Mouse (Mus musculus) spleen, postnatal 10 days (tissue): ENCODE measurements around the gene Rab30.
"Not testable (repeated sequence)": the region's sequence is repeated elsewhere in the genome, so short reads cannot be mapped to it uniquely, and the experiment has no call there.

Source experiments
- DNase-seq, 2 experiments: peaks; one replicate each; pipeline ENCODE4 v3.0.0; 2021 to 2022; ENCODE audit warnings: low spot score in 2 of 2

Rab30 gene

DNA sequence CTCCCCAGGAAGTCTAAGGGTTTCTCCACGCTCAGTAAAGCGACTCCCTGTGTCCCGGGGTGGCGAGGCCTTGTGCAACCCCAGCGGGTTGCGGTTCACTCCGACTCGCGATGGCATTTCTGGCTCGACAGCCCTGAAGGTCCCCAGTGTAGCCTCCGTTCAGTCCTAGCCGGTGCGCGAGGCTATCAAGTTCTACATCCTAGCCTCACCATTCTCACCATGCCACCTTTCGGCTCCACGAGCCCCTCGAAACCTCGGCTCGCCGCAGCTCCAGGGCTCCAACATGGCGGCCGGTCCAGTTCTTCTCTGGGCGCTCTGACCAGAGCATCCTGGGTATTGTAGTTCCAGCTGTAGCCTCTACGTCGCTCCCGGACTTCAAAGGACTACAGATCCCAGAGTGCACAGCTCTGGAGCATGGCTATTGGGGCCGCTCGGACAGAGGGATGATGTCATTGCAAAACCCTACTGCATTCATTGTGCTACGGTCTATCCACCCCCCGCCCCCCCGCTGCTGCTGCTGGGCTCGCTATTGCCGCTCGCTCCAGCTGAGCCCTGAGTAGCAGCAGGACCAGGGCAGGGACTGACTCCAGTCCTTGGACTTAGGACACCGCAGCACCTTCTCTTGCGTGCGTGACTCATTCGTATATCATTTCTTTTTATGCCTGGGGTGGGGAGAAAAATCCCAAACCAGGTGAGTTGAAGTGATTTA lies at the start of gene Rab30:
Rab30 (plus strand) TSS at position 452 of the 709 bp plus-strand sequence.
- peak; percentile 83 to 91 for DNase-seq

DNA sequence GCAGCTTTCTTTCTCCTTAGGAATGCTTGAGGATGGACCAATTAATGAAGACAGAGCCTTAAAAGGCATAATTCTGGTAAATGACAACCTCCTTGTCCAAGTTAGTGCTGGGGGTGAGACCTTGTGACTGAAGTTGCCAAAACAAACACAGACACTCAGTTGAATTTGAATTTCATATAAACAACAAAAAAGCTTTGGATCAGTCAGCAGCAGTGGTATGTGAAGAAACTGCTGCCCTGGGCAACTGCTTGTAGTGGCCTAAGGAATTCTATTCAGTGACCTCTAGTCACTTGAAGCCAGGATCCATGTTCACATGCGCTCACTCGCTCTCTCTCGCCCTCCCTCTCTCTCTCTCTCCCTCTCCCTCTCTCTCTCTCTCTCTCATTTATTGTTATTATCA lies 45.0 kb upstream of the Rab30 start:
- no peak for DNase-seq

DNA sequence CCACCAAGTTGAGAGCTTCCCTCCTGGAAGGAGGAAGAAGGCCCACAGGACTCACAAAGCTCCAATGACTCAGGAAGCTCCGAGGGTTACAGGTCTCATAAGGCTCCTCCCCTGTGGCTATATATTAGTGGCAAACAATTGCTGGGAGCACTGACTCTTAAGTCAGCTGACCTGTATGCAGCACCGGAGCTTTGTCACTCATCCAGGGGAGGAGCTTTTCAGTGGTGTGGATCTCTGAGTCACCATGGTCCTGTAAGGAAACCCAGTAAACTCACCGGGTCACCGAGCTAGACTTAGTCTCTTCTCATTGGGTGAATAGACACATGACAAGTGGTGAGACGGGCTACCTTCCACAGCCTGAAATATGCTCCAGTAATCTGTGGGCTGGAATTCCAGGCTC lies 42.6 kb upstream of the Rab30 start:
- no peak for DNase-seq

DNA sequence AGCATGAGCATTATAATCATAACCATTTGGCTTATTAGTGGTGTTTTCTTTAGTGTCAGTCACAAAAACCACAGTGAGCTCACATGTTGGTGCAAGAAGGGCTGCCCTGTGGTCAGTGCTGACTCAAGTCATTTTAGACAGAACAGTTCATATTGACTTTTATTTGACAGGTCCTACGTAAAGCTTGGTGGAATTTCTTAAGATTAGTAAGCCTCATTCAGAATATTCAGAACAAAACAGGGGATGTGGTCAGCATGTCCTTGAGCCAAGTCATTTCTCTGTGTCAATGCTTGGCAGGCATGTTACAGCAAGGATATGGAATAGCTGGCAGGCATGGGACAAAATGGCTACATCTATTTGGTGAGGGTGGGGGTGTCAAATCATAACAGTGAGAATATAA lies 37.7 kb upstream of the Rab30 start:
- no peak for DNase-seq

DNA sequence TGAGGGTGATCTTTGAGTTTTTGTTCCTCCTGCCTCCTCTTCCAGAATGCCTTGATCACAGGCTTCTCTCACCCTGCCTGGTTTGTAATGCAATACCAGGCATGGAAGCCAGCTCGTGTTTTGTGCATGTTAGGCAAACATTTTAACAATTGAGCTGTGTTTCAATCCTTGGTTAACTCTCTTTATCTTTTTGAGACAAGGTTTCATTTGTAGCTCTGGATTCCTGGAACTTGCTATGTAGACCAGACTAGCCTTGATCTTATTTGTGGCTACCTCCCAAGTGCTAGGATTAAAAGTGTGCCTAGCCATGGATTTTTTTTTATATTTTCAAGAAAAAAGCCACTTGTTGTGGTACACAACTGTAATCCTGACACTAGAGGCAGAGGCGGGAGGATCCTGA lies 35.9 kb upstream of the Rab30 start:
- DNase-seq: no peak

DNA sequence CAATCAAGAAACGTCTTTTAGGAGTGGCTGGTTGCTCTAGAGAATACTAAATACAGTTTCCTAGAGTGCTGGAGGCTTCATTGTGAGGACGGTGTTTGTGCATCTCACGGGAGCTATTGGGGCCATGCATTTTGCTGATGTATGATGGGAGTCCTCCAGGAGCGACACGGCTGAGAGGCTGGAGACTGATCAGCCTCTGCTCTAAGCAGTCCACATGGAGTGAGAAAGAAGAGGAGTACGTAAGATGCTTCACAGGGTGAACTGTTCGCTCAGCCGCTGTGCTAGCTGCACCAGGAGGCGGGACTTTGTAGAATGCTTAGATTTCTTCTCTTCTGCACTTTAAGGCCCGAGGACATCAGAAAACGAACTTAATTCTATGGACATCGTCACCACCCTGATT lies 34.7 kb upstream of the Rab30 start:
- no peak for DNase-seq

DNA sequence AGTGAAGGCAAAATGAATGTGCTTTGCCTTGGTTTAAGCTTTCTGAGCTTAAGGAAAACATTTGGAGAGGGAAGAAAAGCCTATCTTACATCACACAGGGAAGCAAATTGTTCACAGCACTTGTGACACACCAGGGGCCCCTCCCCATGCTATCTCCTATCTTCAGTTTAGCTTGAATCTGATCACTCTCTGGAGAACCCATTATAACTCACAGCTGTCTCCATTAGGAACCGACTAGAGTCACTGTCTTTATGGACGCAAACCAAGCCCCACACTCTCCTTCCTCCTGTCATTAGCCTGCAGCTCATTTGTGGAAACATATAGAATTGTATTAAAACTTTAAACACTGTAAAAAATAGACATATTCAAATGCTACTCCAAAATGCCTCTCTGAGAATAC lies 31.8 kb upstream of the Rab30 start:
- no peak for DNase-seq

DNA sequence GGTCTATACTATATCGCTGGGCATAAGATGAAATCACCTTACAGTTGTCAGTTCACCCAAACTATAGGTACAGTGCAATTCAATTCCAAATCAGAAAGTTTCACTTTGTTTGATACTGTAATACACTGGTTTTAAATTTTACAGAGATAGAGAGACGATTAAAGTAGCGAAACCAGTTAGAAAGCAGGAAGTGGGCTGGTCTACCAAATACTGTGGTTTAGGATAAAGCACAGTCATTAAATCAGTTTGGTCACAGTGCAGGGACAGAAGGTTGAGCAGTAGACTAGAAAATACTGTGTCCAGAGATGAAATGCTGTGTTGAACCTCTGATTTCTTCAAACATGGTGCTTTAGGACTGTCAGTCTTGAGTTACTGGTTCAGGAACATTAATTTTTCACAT lies 29.8 kb upstream of the Rab30 start:
- DNase-seq: no peak

DNA sequence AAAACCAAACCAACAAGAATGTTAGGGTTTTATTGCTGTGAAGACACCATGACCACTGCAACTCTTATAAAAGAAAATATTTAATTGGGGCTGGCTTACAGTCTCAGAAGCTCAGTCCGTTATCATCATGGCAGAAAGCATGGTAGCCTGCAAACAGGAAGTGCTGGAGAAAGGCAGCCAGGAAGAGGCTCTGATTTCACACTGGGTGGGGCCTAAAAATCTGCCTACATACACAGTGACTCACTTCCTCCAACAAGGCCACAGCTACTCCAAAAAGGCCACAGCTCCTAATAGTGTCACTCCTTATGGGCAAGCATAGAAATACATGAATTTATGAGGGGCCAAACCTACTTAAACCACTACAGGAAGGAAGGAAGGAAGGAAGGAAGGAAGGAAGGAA lies 26.3 kb upstream of the Rab30 start:
- DNase-seq: no peak

DNA sequence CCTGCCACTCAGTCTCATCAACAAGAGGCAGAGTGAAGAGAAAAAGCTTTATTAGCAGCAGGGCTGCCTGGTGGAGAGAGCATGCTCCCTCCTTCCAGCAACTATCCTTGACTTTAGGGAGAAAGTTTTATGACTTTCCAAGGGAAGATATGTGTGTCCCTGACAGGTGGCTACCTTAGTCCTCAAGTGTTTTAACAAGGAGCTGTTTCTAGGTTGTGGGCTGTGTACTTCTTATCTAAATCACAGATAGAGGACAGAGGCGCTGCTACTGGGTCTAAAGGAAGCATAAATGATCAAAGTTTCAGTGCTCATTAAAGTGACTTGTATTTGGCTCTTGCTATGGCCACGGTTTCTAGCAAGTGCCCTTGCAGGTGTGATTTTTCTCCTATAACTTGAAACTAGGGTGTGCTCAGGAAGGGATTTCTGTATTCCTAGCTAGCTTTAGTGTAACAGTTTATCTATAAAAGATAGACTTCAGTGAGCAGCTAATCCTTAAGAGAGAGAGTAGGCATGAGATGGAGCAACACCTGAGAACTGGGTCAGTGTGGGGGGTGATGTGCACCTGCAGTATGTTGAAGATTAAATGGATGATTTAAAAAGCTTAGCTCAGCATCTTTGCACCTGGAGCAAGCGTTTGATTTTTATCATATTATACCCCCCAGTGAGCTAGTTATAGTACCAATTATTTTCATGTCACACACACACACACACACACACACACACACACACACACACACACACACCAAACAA lies 21.1 kb upstream of the Rab30 start:
- DNase-seq: no peak

DNA sequence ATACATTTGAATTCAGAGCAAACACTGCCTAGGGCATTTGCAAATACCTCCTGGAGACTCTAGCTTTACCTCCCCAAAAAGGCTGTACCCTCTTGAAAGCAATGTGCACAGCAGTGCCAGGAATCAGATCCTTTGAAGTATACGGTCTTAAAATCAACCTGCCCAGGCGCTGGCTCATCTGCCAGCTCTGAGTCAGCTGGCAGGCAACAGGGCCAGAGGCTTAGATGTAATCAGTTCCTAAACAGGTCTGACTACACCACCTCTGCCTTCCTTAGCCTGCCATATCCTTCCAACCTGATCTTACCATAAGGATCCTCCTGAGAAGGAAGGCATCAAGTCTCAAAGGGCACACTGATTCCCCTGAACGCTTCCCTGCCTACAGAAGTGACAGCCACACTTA lies 17.7 kb upstream of the Rab30 start:
- no peak for DNase-seq

DNA sequence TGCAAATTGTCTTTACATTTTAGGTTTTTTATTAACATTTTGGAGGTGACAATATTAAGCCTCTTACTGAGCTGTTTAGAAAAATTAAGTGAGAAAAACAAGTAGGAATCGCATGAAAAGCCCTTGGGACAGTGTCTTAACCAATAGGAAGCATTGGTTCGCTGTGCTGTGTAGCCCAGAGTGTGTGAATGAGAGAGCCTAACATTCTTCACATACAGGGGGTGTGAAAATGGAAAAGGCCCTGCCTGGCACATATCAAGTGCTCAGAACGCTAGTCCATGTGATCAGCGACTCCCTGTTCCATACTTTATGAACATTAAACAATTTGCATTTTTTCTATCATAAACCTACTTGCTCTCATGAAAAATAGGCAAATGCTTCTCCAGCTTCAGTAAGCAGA lies 17.1 kb upstream of the Rab30 start:
- no peak for DNase-seq

DNA sequence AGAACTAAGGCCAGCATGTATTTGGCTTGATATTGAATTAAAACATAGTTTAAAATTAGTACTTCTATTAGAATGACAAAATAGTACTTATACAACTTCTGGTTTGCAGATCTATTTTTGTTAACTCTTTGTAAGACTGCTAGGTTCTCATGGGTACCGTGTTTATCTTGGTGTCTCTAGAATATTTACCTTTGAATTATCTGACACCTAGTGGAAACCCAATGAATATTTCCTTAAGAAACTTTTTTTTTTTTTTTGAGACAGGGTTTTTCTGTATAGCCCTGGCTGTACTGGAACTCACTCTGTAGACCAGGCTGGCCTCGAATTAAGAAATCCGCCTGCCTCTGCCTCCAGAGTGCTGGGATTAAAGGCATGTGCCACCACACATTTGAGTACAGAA lies 11.8 kb upstream of the Rab30 start:
- DNase-seq: not testable (repeated sequence)

DNA sequence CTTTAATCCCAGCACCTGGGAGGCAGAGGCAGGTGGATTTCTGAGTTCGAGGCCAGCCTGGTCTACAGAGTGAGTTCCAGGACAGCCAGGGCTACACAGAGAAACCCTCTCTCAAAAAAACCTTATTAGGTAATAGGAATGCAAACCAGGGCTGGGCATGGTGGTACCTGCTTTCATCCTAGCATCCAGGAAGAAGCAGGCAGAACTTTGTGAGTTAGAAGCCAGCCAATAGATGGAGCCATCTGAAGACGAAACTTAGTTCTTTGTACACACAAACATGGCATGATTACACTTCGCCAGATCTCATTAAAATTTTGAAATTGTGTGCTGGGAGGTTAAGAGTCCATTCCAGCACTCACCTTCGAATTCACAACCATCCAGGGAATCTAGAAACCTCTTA lies 10.9 kb upstream of the Rab30 start:
- no peak for DNase-seq

DNA sequence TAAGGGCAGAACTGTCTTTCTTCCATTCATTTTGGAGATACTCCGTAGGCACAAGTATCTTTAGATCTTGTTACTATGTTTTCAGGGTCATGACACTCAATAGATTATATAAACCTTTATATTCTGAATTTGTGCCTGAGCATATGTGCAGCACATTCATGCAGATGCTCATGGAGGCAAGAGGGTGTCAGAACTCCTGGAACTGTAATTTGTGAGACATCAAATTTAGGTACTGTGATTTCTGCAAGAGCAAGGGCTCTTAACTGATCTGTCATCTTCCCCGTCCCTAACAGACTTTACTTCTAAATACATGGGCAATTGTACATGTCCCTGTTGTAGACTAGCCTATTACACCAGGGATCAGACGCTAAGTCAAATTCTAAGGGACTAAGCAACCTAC lies 10.4 kb upstream of the Rab30 start:
- DNase-seq: no peak

DNA sequence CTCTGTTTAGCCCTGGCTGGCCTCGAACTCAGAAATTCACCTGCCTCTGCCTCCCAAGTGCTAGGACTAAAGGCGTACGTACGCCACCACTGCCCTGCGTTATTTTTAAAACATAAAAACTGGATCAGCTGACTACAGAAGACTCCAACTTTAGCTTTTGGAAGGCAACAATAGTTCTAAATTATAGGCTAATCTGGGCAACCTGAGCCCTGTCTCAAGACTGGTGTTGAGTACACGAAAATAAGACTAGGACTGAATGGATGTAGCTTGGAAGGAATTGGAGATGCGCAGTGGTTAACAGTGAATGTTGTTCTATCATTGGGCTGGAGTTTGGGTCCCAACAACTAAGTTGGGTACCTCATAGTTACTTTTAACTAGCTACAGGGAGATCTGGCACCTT lies 9.3 kb upstream of the Rab30 start:
- no peak for DNase-seq

DNA sequence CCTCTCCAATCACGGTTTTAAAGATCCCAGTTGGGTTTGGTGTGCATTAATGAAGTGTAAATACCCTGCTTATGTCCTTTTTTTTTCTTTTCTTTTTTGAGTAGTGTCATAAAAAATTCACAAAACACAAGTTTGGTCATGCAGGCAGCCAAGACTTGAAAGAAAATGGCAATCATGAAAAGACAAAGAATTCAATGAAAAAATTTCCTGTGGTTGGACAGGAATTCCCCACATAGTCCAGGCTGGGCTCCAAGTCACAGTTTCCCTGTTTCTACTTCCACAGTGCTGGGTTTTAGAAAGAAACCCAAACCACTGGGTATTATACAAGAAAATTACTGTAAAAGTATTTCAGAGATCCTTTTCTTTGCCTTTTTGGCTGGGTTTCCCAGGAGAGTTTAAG lies 3.8 kb upstream of the Rab30 start:
- DNase-seq: no peak

DNA sequence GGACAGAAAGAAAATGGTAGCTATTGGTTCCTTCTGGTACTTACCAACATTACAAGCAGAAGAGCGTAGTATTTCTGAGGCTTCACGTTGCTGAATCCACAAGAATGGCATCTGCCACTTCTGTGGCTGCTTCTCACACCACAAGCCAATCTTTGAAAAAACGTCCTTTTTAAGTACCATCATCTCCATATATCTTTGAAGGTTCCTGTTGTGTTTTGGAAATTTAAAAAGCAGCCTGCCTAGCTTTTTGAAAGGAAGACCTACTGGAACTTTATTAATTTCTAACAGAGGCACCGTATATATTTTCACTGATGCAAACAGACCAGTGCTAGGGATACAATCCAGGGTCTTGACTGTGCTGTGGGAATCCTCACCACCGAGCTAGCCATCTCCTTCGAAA lies 1.4 kb upstream of the Rab30 start:
- DNase-seq: no peak

DNA sequence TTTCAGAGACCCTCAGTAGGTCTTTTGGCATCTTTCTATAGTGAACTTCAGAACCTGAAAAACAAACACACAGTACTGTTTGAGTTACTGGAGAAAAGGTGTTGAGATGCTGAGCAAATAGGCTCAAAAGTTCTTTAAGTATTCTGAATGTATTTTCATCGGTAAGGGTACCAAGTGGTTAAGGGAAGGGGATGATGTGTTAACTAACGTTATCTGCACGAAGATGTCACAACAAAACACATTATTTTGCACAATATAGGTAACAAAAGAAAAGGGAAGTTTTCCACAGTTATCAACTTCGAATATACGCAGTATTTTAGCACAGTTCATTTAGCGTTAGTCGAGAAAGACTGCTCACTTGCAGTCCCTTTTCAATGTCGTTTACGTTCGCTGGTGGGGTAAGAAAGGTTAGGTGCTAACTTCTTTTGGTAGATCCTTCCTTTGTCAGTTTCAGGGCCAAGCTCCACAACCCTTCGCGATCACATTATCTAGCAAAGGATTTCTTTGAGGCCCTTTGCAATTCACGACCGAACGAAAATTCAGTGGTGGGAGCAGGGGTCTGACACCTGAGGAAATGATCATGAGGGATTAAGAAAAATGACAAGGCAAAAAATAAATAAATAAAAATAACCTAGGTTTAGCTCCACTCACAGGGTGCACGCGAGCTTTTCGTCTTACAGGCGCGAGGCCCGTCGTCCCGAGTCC lies 840 bp upstream of the Rab30 start:
- DNase-seq: no peak

DNA sequence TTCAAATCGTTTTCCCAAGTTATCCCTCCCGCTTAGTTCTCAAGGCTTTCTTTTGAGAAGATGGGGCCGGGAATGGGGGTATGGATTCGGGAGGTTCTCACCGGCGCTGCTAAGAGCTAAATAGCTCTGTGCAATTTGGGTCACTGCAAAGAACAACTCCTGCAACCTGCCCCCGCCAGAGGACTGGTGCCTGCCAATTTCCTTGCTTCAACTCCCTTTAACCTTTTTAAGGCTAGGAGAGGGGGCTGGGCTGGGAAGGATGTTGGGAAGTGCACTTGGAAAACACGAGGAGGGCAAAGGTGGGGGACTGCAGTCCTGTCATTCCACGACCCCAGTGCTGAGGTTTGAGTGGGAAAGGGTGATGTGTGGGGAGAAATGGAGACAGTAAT lies 452 bp downstream of the Rab30 start:
- DNase-seq: peak in 1 of 2 experiments; percentile 45

DNA sequence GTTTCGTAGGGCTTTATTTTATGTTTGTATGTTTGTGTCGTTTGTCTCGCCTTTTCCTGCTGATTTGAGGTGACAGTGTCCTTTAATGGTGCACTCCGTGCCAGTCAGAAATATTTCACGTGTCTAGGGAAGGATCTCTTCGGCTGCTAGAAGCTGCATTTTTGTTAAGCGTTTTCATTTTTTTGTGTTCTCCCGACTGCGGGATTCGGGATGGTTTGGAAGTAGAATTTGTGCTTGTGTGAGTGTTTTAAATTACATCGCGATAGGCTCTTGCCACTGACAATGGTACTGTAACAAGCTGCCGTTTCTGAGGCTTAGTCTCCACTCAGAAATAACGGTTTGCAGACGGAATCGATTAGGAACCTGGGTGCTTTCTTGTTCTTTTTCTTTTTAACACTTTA lies 938 bp downstream of the Rab30 start:
- peak; percentile 16 to 35 for DNase-seq

DNA sequence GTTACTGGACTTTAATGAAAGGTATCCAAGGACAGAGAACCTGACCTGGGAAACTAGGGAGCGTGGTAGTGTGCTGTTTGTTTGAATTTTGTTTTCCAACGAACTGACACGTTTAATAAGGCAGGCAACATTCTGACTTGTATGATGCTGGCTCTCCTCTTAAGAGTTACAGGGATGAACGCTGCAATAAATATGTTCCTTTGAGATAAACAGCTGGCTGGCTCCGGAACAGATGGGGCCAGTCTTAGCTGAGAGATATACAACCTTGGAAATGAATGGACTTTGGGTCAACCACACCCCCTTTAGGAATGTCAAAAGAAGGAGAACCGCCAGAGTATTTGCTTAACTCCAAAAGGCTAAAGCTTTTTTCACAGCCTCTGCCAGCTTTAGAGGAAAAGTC lies 1.4 kb downstream of the Rab30 start:
- DNase-seq: peak; percentile 11 to 43

DNA sequence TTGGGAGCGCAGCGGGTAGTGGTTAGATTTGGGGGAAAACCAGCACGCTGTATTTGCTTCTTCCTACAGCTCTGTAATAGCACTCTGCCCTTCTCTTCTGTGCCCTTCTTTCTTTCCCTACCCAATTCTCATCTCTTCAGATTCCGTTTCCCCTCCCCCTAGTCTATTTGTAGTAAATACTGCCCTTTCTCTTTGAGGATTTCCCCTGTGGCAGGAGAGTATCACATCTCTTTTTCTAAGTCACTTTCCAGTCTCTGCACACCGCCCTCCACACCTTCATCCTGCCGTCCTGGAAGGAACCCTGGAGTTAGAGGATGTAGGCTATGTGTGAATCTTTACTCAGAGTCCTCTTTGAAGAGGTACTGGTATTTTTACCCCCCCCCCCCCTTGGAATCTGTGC lies 1.9 kb downstream of the Rab30 start:
- DNase-seq: no peak
